Mouse (Mus musculus) gastrocnemius, postnatal 25 days (tissue): ENCODE measurements around the gene Nav3. TPM values are rescaled to one million over a fixed set of nuclear protein-coding genes. Genes with fewer than 3 reads are reported as not detected.
A peak's percentile ranks its signal among the peaks of the same experiment; 100 is the strongest.

Experiments
- DNase-seq: peaks from one replicate; pipeline ENCODE4 v3.0.0; 2022
- total RNA-seq, 2 experiments: library from RNA; stranded (reverse); gene quantifications; 1 replicate in 1 of 2; 2 replicates in 1 of 2; pipeline ENCODE4 v1.2.3; 2021

Gene Nav3
- total RNA-seq, 2 experiments from 2014 or later = 1.6 to 2.9 TPM

- DNase-seq = no peak
Measured at GRCm38 (mm10) chr10:110192026-110192805, 263.8 kb downstream of the Nav3 start.

DNA sequence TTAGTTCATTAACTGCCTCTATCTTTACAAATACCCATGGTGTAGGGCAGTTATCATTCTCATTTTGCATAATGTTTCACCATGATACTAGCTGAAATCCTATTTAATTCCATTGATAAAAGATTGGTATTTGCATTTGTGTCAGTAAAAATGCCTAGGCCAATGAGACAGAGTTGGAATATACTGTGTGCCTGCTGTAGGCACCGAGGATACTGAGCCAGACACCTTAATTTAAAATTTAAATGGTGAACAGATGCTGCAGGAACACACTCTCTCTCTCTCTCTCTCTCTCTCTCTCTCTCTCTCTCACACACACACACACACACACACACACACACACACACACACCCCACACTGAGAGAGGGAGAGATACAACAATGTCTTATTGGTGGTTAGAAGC lies 269.8 kb downstream of the Nav3 start:
- no peak for DNase-seq

DNA sequence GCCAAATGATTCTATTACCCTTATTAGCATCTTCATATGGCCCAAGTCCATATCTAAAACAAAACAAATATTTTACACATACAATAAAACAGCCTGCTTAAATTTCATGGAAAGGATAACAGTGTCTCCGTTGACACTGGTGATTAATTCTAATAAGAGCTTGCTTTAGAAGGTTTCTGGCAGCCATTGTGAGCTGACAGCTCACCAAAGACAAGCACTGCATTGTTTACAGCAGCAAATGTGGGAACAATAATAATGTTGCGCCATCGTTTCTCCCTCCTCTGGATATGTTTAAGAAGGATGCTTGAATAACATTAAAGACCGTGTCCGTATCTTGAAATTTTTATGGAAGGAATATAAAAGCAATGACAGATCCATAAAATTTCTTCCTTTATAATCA lies 280.1 kb downstream of the Nav3 start:
- no peak for DNase-seq

DNA sequence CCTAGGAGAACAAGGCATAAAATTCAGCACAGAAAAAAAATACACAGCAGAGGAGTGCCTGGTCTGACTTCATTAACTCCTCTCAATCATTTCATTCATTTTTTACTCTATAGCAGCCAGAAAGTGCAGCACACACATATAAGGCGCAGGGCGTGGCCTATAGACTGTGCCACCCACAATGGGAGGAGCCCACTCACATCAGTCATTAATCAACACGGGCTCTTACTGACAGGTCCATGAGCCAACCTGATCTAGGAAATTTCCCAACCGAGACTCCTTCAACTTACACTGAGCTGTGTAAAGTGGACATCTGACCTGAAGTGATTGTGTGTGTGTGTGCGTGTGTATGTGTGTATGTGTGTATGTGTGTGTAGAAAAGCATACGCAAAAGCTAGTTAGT lies 286.6 kb downstream of the Nav3 start:
- DNase-seq = no peak

GRCm38 (mm10) chr10:110168892-110169291 lies 287.1 kb downstream of the Nav3 start:
- DNase-seq = no peak

DNA sequence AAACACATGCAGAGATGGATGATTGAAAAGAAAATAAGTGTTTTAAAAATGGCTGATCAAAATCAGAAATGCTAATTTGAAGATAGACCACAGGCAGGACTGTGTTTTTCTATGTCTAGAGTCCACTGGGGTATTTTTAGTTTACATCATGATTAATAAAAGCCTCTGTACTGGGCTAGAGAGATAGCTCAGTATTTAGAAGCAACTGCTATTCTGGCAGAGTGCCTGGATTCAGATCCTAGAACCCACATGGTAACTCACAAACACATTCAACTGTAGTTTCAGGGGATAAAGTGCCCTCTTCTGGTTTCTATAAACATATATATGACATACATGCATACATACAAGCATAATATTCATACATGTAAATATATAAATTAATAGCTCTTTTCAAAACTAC lies 293.4 kb downstream of the Nav3 start:
- DNase-seq = no peak

- no peak for DNase-seq
Measured at GRCm38 (mm10) chr10:110160894-110161293, 295.1 kb downstream of the Nav3 start.

DNA sequence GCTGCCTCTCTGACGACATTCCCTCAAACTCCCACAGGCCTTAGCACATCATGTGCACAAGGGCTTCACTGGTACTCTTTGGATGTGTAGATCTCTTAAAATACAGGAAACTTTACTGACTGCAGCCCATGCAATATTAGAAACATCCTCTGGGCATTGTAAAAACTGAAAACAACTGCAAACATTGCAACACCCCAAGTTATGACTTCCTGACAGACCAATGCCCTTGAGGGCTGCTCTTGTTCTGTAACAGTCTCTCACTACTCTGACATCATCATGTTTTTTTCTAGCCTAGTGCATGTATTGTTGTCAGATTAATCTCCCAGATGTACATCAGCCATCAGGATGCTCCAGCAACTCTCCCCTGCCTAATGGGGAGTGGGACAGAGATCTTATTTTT lies 296.5 kb downstream of the Nav3 start:
- DNase-seq = no peak

GRCm38 (mm10) chr10:110158122-110158521 lies 297.9 kb downstream of the Nav3 start:
- no peak for DNase-seq

DNA sequence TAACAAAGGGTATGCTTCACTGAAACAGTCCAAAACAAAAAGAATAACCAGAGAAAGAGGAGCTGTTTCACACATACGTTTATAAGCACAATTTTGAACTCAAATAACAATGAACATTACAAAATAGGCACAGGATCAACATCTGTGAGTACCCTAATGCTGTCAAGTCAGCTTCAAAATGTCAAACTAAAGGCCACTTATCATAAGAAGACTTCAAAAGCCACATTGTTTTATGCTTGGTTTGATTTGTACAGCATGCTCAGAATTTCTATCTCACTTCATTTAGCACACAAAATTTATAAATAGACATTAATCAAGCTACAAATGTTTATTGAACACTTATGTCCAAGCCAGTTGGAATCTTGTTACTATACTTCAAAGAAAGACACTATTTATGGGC lies 299.6 kb downstream of the Nav3 start:
- DNase-seq = no peak

- no peak for DNase-seq
Measured at GRCm38 (mm10) chr10:110155494-110155893, 300.5 kb downstream of the Nav3 start.

DNA sequence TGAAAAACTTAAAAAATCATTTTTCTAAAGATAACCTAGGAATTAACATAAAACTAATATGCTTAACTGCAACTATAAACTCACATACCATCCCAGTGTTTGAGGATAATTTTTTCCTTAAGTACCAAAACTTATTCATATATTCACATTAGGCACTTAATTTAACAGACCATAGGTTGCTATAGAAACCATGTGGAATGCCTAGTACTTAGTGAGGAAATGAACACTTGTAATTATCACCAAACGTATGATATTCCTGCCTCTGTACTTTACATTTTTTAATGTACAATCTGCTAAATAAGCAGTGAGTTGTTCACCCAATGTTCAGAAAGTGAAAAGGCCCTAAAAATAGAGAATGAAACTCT lies 301.1 kb downstream of the Nav3 start:
- DNase-seq = no peak

- no peak for DNase-seq
Measured at GRCm38 (mm10) chr10:110154001-110154872, 301.8 kb downstream of the Nav3 start.

- DNase-seq = no peak
Measured at GRCm38 (mm10) chr10:110120572-110120971, 335.4 kb downstream of the Nav3 start.

DNA sequence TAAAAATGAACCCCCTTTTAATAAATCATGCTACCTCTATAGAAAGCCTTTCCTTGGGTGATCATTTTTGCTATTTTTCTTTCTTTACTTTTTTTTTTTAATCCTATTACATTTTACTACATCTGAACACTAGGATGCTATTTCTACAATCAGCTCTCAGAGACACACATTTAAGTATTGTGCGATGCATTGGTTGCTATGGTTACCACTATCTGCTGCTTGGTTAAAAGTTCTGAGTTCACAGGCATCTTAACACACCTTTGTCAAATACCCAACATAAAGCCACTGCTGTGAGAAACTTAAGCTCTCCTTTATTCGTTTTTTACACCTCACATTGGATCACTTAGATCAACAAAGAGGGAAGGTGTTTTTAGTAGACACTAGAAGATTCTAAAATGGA lies 338.7 kb downstream of the Nav3 start:
- no peak for DNase-seq

DNA sequence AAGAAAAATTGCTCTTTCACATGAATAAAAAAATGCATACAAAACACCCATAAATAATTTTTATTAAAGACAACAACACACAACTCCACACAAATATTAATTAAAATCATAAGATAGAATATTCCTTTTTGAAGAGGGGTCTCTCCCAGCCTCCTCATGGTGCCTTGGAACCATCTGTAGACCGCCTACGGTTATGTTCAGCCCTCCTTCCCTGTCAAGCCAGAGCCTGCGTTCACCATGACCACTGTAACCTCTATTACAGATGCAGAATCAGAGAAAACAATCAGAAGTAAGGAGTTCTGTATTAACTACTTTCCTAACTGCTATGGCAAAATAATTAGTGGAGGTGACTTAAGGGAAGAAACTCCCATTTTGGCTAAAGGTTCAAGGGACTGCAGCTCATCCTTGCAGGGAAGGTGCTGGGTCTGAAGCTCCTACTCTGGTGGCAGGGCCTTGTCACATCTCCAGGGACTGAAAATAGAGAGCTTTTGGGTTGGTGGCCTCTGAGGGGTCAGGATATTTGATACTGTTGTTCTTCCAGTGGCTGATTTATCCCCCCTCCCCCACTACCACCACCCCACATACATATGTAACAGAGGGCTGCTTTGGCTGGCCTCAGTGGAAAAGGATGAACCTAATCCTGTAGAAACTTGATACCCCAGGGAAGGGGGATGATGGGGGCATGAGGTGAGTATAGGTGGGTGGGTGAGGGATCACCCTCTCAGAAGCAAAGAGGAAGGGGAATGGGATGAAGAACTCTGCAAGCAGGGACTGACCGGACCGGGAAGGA lies 343.1 kb downstream of the Nav3 start:
- DNase-seq = no peak

DNA sequence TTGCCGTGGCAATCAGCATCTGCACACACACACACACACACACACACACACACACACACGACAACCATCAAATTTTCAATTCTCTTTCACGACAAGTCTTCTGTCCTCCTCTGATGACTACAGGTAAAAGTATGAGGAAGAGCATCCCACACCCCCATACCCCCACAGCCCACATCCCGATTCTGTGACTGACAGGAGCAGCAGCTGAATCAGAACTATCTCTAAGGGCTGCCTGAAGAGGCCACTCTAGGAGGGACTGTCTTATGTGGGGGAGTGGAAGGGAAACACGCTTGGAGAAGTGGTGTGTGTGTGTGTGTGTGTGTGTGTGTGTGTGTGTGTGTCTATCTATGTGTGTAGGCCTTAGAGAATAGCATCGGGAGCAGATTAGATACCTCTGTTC lies 352.7 kb downstream of the Nav3 start:
- no peak for DNase-seq

DNA sequence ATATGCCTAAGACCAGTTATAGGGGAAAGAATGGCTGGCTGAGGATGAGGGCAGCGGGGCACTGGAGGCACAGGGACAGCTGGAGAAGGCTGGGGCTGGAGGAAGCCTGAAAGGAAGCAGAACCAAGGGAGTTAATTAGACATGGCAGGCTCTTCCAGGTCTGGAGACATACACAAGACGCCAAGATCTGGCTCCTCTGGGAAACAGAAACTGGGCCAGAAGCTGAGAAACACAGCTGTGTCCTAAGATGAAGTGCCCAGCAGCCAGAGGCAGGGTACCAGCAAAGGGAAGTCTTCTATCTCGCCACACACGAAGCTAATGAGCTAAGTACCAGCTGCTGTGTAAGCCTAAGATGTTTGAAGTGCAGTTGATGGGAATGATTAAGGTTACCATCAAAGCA lies 353.8 kb downstream of the Nav3 start:
- DNase-seq = peak; percentile 17

GRCm38 (mm10) chr10:110094433-110094832 lies 361.6 kb downstream of the Nav3 start:
- no peak for DNase-seq

- DNase-seq = no peak
Measured at GRCm38 (mm10) chr10:110088444-110089061, 367.5 kb downstream of the Nav3 start.

GRCm38 (mm10) chr10:110085903-110086302 lies 370.1 kb downstream of the Nav3 start:
- no peak for DNase-seq

GRCm38 (mm10) chr10:110085156-110085555 lies 370.8 kb downstream of the Nav3 start:
- DNase-seq = no peak
